Mouse (Mus musculus) hindbrain, embryonic 14.5 days (tissue): ENCODE data around the gene Plch2. TPM values are rescaled to one million over a fixed set of nuclear protein-coding genes. Genes with fewer than 3 reads are reported as not detected.

Source experiments
- ATAC-seq: fragments of 200-750 bp; cut with Nextera tagmentation; 2 replicates; pipeline ENCODE4 v1.8.0; 2017; ENCODE audit warnings: moderate number of reproducible peaks, mild to moderate bottlenecking, moderate TSS enrichment, moderate library complexity; ENCODE audit not compliant: low FRiP score
- DNase-seq: peaks from one replicate; pipeline ENCODE4 v3.0.0-alpha.2; 2015; ENCODE audit warnings: low spot score
- H3K27ac ChIP-seq: fragments of 300-500 bp; sonication (generic); 2 replicates; pipeline ENCODE4 v1.5.1; 2014; ENCODE audit warnings: mild to moderate bottlenecking, moderate library complexity
- H3K27me3 ChIP-seq: fragments of 300-500 bp; sonication (generic); 2 replicates; pipeline ENCODE4 v1.6.1; 2014; ENCODE audit warnings: mild to moderate bottlenecking, low read length, mixed read lengths; ENCODE audit not compliant: control insufficient read depth, insufficient read depth
- H3K36me3 ChIP-seq: fragments of 300-500 bp; sonication (generic); replicated peaks from 2 replicates; pipeline ENCODE4 v1.6.1; 2014; ENCODE audit not compliant: control insufficient read depth, insufficient read depth
- H3K4me1 ChIP-seq: fragments of 300-500 bp; sonication (generic); replicated peaks from 2 replicates; pipeline ENCODE4 v1.6.1; 2014; ENCODE audit warnings: antibody characterized with exemption, low read length, mixed read lengths; ENCODE audit not compliant: control insufficient read depth, insufficient read depth
- H3K4me2 ChIP-seq: fragments of 300-500 bp; sonication (generic); replicated peaks from 2 replicates; pipeline ENCODE4 v1.6.1; 2014; ENCODE audit warnings: mild to moderate bottlenecking, moderate library complexity
- H3K4me3 ChIP-seq: fragments of 300-500 bp; sonication (generic); replicated peaks from 2 replicates; pipeline ENCODE4 v1.5.1; 2014; ENCODE audit warnings: mild to moderate bottlenecking, low read length
- H3K9ac ChIP-seq: fragments of 300-500 bp; sonication (generic); 2 replicates; pipeline ENCODE4 v1.6.1; 2014
- H3K9me3 ChIP-seq: fragments of 300-500 bp; sonication (generic); 2 replicates; pipeline ENCODE4 v1.6.1; 2016; ENCODE audit warnings: low read length; ENCODE audit not compliant: control insufficient read depth
- WGBS: fragments of 180-500 bp; shearing (Covaris S2); extraction: QIAGEN DNeasy Blood & Tissue Kit; methylation state at CpG from one replicate; pipeline ENCODE4 v1.1.7; 2014; 5-methylcytosine and 5-hydroxymethylcytosine counted together
- polyA plus RNA-seq: library from polyadenylated mRNA; unstranded; fragments of >200 nt; fragmentation: Nextera tagmentation; extraction: Ambion mirVana; gene quantifications from 2 replicates; pipeline ENCODE4 v1.2.1, GENCODE M21; 2014

Plch2 gene
- polyA plus RNA-seq, 1 experiment from 2014 or later, result 13.4 TPM

DNA sequence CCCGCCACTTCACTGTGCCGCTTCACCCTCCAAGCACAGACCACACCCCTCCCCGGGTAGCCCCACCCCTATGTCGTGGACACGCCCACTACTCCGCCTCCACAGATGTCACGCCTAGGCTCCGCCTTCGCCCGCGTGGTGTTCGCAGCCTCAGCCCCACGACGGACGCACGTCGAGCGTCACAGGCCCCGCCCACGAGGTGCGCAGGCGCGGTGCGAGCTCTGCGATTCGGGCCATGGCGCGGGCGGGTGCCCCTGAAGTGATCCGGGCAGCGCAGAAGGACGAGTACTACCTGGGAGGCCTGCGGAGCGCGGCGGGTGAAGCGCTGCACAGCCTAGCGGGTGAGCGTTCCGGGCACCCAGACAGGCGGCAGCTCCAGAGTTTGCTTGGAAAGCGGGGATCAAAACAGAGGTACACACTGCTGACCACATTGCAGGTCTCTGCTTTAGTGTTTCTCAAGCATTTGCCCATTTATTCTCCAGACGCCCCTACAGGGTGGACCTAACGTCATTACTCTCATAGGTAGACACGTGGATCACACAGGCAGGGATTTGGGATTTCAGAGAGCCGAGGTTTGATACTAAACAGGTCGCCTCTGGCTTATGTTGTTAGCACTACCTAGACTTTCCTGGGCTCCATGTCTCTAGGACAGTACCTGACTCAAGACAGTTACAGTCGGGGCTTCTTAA lies 10.4 kb upstream of the Plch2 start, which contains the start of gene Pex10:
Pex10 (plus strand) TSS at position 183 of the 689 bp plus-strand sequence.
- Histone ChIP-seq H3K27me3 (no peaks in the 10 kb centered on the region), H3K27ac (peak within 1 kb of the TSS; percentile 77), H3K36me3 (peaks cover 37% of the 10 kb centered on the region), H3K4me2 (peak within 1 kb of the TSS; percentile 83), H3K9ac (peak within 1 kb of the TSS; percentile 86), H3K4me3 (peak within 1 kb of the TSS; percentile 51), H3K4me1 (peaks cover 5% of the 10 kb centered on the region; the same call in 1 of the 2 replicates), H3K9me3 (no peaks in the 10 kb centered on the region)
- DNase-seq (peak; percentile 99), ATAC-seq (peak; percentile 92)
- under 1% methylated on average over 48 of the region's 48 CpGs for WGBS

DNA sequence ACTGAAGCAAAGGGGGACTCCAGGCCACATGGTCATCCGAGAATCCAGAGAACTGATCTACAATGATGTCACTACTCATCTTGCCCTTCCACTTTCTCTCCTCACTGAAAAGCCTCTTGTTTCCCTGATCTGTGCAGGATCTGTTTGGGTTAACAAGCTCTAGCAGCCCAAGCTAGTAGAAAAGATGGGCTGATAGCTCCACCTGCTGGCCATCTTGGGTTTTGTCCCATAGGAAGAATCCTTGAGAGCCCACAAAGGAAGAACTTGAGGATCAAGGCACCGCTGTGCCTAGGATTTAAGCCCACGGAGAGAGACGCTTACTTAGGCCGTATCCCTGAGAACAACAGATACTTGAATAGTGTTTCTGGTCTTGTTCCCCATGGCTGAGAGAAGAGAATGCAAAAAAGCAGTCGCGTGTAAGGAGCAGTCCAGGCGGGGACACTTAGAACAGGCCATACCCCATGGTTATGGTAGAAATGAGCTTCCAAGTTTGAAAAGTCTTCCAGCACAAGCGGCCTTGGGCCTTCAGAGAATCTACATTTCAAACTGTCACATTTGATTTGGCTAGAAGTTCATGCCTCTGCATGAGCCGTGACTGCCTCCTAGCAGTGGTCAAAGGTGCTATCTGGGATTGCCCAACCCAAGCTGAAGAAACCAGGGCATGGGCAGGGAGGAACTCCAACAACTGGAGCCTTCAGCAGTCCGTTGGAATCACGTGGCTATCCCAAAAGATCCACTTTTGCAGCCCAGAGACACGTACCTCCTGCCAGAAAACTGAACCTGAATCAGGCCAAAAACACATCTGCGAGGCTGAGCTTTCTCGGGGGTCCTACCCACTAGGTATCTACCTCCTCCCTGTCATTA lies 9.6 kb upstream of the Plch2 start:
- Histone ChIP-seq H3K27me3 (no peaks in the 10 kb centered on the region; the same call in 1 of the 2 replicates), H3K27ac (peak overlapping the region; percentile 44), H3K4me3 (peak overlapping the region; percentile 51), H3K4me1 (peaks cover 5% of the 10 kb centered on the region; the same call in 1 of the 2 replicates), H3K4me2 (peak overlapping the region; percentile 83), H3K9ac (peak overlapping the region; percentile 16; the same call in 1 of the 2 replicates), H3K36me3 (peaks cover 30% of the 10 kb centered on the region), H3K9me3 (no peaks in the 10 kb centered on the region)
- WGBS, result 6% methylated on average over 15 of the region's 15 CpGs
- DNase-seq (peak; percentile 99), ATAC-seq (peak; percentile 44)

DNA sequence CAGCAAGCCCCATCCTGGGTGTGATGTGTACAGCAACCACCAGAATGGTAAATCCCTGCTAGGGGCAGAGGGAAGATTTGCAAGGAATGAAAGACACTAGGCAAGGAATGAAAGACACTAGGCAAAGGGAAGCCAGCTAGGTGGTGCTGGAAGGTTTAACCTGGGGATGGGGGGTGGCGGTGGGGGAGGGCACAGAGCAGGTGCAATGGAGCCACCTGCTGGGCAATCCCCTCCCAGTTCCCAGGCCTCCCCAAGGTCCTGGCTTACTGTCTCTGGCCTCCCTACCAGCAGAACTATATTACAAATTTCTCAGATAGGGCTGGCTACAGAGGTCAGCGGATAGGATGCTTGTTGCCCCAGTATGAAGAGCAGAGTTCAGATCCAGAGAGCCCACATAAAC lies 7.9 kb upstream of the Plch2 start:
- no peak overlapping the region for H3K4me3 ChIP-seq
- H3K4me2 ChIP-seq, result no peak overlapping the region
- no peak for ATAC-seq
- H3K27ac ChIP-seq, result no peak overlapping the region
- no peaks in the 10 kb centered on the region; the same call in 1 of the 2 replicates for H3K27me3 ChIP-seq
- no peak for DNase-seq
- H3K9me3 ChIP-seq, result no peaks in the 10 kb centered on the region
- H3K36me3 ChIP-seq, result peaks cover 12% of the 10 kb centered on the region
- peaks cover 5% of the 10 kb centered on the region; the same call in 1 of the 2 replicates for H3K4me1 ChIP-seq
- 67% methylated on average over 2 of the region's 2 CpGs for WGBS
- H3K9ac ChIP-seq, result no peak overlapping the region

DNA sequence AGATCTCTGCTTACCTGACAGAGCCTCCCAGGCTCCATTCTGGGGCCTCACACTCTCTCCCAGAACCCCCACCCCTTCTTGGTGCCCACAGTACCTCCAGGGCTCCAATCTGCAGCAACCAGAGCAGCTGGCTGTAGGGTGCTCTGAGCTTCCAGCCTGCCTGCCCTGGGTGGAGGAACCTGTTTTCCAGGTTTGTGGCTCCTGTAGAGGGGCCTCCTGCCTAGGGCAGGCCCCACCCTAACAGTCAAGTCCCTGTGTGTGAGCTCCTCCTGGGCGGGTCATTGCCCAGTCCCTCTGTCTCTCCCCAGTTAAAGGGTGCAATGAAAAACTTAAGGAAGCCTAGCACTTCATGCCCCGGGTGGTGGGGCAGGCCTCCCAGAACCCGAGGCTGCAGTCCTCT lies 7.3 kb upstream of the Plch2 start:
- H3K4me3 ChIP-seq, result no peak overlapping the region
- no peaks in the 10 kb centered on the region; the same call in 1 of the 2 replicates for H3K27me3 ChIP-seq
- no peak overlapping the region for H3K4me2 ChIP-seq
- 54% methylated on average over 3 of the region's 3 CpGs for whole genome bisulfite sequencing
- DNase-seq (no peak), ATAC-seq (no peak)
- peaks cover 5% of the 10 kb centered on the region; the same call in 1 of the 2 replicates for H3K4me1 ChIP-seq
- no peak overlapping the region for H3K27ac ChIP-seq
- H3K36me3 ChIP-seq, result peaks cover 6% of the 10 kb centered on the region
- no peak overlapping the region for H3K9ac ChIP-seq
- H3K9me3 ChIP-seq, result no peaks in the 10 kb centered on the region

DNA sequence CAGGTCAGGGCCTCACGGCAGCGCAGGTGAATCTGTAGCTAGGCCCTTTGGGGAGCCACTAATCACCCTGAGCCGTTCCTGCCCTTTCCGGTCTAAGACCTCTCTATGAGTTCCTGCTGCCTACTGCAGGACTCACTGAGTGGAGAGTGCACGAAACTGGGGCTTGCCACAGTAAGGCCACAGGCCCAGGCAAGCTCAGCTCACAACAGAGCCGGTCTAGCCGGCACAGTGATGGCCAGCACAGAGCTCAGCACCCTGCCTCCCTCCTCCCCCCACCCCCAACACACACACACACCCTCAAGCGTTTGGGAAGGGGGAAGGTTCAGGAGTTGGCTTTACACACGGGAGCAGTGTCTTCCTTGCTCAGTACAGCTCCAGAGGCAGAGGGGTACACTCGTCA lies 1.7 kb upstream of the Plch2 start:
- 45% methylated on average over 10 of the region's 10 CpGs for WGBS
- no peaks in the 10 kb centered on the region for H3K36me3 ChIP-seq

DNA sequence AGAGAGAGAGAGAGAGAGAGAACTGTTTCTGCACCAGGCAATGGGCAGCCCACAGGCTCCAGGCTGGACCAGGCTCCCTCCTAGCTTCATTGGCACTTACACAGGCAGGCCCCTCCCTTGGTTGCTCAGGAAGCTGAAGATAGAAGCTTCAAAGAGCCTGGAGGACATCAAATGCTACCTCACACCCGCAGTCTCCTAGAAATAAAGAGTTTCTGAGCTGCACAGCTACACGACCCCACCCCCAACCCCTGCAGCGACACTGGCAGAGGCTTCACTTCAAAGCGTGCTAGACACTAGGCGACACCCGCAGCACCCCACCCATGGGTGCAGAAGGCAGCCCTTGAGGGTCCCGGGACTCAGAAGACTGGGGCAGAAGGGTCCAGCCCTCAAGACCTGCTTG lies 6.5 kb downstream of the Plch2 start:
- Histone ChIP-seq H3K4me1 (no peaks in the 10 kb centered on the region), H3K36me3 (no peaks in the 10 kb centered on the region), H3K9me3 (no peaks in the 10 kb centered on the region), H3K9ac (no peak overlapping the region), H3K27ac (no peak overlapping the region), H3K4me3 (no peak overlapping the region), H3K27me3 (peaks cover 2% of the 10 kb centered on the region; the same call in 1 of the 2 replicates), H3K4me2 (no peak overlapping the region)
- DNase-seq, result no peak
- WGBS, result 86% methylated on average over 7 of the region's 7 CpGs
- no peak for ATAC-seq

More for the DNA sequence above, 1.7 kb upstream of the Plch2 start:
- Histone ChIP-seq H3K27me3 (no peaks in the 10 kb centered on the region; the same call in 1 of the 2 replicates), H3K27ac (no peak overlapping the region), H3K4me1 (peaks cover 10% of the 10 kb centered on the region), H3K4me2 (no peak overlapping the region), H3K9me3 (no peaks in the 10 kb centered on the region), H3K4me3 (no peak overlapping the region), H3K9ac (no peak overlapping the region)
- no peak for DNase-seq
- no peak for ATAC-seq

DNA sequence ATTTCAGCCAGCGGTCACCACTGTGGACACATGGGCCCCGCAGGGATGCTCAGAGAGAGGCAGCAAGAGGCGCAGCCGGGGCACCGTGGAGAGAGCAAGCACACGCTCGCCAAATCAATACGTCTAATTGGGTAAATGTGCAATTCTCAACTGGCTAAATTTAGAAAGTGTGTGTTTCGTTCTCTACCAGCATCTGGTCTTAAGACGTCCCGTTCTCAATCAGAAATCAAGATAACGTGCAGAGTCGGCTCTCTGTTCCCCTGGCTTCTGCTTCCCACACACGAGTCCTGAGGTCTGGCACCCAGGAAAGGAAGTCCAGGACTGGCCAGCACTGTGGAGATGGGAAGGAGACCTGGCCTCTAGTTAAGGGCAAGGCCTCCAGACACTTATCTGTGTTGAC lies 9.9 kb downstream of the Plch2 start:
- DNase-seq (no peak), ATAC-seq (no peak)
- no peaks in the 10 kb centered on the region for H3K36me3 ChIP-seq
- no peak overlapping the region for H3K4me3 ChIP-seq
- H3K9me3 ChIP-seq, result no peaks in the 10 kb centered on the region
- H3K4me2 ChIP-seq, result no peak overlapping the region
- no peak overlapping the region for H3K9ac ChIP-seq
- H3K4me1 ChIP-seq, result peaks cover 7% of the 10 kb centered on the region; the same call in 1 of the 2 replicates
- WGBS, result 85% methylated on average over 14 of the region's 14 CpGs
- no peak overlapping the region for H3K27ac ChIP-seq
- H3K27me3 ChIP-seq, result peaks cover 32% of the 10 kb centered on the region

DNA sequence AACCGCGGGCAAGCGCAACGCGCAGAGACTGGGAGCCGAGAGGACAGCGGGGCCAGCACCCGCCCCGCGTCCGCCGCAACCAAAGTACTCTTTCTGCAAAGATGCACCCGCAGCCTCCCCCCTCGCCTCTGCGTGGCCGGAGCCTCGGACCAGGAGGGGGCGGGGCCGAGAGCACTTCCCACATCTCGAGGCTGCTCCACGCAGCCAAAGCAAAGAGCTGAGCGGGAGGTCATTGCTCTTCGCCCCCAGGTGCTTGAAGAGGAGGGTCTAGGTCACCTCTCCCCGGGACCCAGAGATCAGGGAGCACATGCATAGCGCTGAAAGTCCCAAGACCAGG lies 13.3 kb downstream of the Plch2 start:
- H3K9me3 ChIP-seq, result no peaks in the 10 kb centered on the region
- H3K27ac ChIP-seq, result no peak overlapping the region
- ATAC-seq, result no peak; the same call in 1 of the 2 replicates
- peak overlapping the region; percentile 93 for H3K4me2 ChIP-seq
- no peaks in the 10 kb centered on the region for H3K36me3 ChIP-seq
- peaks cover 22% of the 10 kb centered on the region for H3K4me1 ChIP-seq
- WGBS, result 2% methylated on average over 21 of the region's 25 CpGs
- peak overlapping the region; percentile 52 for H3K4me3 ChIP-seq
- DNase-seq, result no peak
- peaks cover 32% of the 10 kb centered on the region for H3K27me3 ChIP-seq
- peak overlapping the region; percentile 71 for H3K9ac ChIP-seq

DNA sequence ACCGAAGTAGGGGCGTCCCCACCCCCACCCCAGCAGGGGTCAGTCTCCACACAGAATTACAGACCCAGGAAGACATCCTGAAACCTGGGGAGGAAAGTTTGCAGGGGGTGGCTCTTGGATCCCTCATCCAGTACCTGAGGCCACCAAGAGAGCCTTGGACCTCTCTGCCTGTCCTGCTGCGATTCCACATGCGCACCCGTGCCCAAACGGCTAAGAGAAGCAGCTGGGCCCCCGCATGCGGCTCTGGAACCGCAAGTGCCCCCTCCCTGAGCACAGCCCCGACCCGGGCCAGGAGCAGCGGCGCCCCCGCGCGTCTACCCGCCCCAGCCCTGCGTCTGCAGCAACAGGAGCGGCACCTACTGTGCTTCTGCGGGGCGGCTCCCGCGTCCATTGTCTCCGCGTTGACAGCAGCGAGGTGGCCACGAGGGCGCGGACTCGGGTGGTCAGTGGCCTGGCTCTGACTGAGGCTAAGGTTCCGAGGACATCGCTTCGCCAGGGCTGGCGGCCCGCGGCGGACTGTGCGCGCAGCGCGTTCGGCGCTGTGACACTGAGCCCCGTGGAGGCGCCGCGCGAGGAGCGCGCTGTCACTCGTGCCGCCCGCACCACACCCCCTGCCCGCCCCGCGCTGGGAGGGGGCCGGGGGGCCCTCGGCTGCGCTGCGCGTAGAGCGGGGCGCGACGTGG lies 13.8 kb downstream of the Plch2 start:
- peak overlapping the region; percentile 52 for H3K4me3 ChIP-seq
- H3K4me2 ChIP-seq, result peak overlapping the region; percentile 93
- 2% methylated on average over 63 of the region's 65 CpGs for WGBS
- H3K36me3 ChIP-seq, result no peaks in the 10 kb centered on the region
- peaks cover 32% of the 10 kb centered on the region for H3K27me3 ChIP-seq
- DNase-seq (no peak), ATAC-seq (peak; percentile 52)
- H3K9me3 ChIP-seq, result no peaks in the 10 kb centered on the region
- peaks cover 22% of the 10 kb centered on the region for H3K4me1 ChIP-seq
- H3K9ac ChIP-seq, result peak overlapping the region; percentile 71
- no peak overlapping the region for H3K27ac ChIP-seq
